Mouse (Mus musculus): Measurements from ENCODE around the gene Ccnl2. TPM values are rescaled to one million over a fixed set of nuclear protein-coding genes. Genes with fewer than 3 reads are reported as not detected.

The Ccnl2 gene
- polyA plus RNA-seq, 1 experiment: 112 TPM

- Histone ChIP-seq H3K27ac (ENCODE audit: insufficient read depth, low read length) (no peak overlapping the region), H3K4me3 (ENCODE audit: insufficient read depth, low read length) (no peak overlapping the region), H3K4me1 (ENCODE audit: control insufficient read depth, insufficient read depth, low read length) (peaks cover 18% of the 10 kb centered on the region)
- no peak for TF ChIP-seq CTCF (IDR thresholded peaks at IDR 0.05; ENCODE audit: extremely low read depth, insufficient read depth, low read length)
- TF ChIP-seq POLR2A (IDR thresholded peaks at IDR 0.05; ENCODE audit: extremely low read depth, insufficient read depth, low read length): no peak
Measured at GRCm38 (mm10) chr4:155851368-155851767, 39.1 kb downstream of the Ccnl2 start.

DNA sequence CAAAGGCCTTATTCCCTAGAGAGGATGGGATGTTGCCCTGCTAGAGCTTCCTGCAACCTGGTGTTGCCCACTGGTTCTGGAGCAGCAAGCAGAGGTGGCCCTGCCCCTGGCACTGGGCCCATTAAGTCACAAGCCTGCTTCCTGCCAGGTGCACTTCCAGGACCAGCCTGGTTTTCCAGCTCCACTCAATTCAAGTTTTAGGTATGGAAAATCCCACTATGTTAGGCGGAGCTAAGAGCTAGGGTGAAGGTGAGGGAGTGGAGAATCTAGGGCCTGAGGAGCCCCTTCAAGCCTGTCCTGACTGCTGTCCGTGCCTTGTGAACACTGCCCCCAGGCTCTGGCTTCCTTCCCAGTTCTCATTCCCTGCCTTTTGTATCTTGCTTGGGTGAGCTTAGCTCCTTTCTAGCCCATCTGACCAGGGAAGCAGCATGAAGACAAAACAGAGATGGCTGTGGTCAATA, 39.7 kb downstream of the Ccnl2 start:
- no peak overlapping the region for H3K27ac ChIP-seq (ENCODE audit: insufficient read depth, low read length)
- TF ChIP-seq POLR2A (IDR thresholded peaks at IDR 0.05; ENCODE audit: extremely low read depth, insufficient read depth, low read length): no peak
- TF ChIP-seq CTCF (IDR thresholded peaks at IDR 0.05; ENCODE audit: extremely low read depth, insufficient read depth, low read length): no peak
- H3K4me1 ChIP-seq (ENCODE audit: control insufficient read depth, insufficient read depth, low read length): peaks cover 15% of the 10 kb centered on the region
- H3K4me3 ChIP-seq (ENCODE audit: insufficient read depth, low read length): no peak overlapping the region

DNA sequence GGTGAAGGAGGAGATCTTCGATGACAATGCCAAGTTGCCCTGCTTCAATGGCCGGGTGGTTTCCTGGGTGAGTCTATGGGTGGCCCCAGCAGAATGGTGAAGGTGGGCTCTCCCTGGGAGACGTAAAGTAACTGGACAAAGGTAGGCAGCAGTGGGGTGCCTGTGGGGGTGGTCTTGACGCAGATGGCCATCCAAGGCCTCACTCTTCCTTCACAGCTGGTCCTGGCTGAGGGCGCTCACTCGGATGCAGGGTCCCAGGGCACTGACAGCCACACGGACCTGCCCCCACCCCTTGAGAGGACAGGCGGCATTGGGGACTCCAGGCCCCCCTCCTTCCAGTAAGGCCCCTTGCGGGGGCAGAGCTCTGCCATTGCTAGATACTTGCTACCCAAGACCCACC, 41.1 kb downstream of the Ccnl2 start:
- TF ChIP-seq CTCF (IDR thresholded peaks at IDR 0.05; ENCODE audit: extremely low read depth, insufficient read depth, low read length): no peak
- TF ChIP-seq POLR2A (IDR thresholded peaks at IDR 0.05; ENCODE audit: extremely low read depth, insufficient read depth, low read length): no peak
- no peak overlapping the region for H3K27ac ChIP-seq (ENCODE audit: insufficient read depth, low read length)
- peaks cover 13% of the 10 kb centered on the region for H3K4me1 ChIP-seq (ENCODE audit: control insufficient read depth, insufficient read depth, low read length)
- H3K4me3 ChIP-seq (ENCODE audit: insufficient read depth, low read length): no peak overlapping the region

- H3K4me1 ChIP-seq (ENCODE audit: control insufficient read depth, insufficient read depth, low read length): peaks cover 3% of the 10 kb centered on the region
- H3K27ac ChIP-seq (ENCODE audit: insufficient read depth, low read length): no peak overlapping the region
- H3K4me3 ChIP-seq (ENCODE audit: insufficient read depth, low read length): no peak overlapping the region
- TF ChIP-seq POLR2A (IDR thresholded peaks at IDR 0.05; ENCODE audit: extremely low read depth, insufficient read depth, low read length): no peak
- no peak for TF ChIP-seq CTCF (IDR thresholded peaks at IDR 0.05; ENCODE audit: extremely low read depth, insufficient read depth, low read length)
Measured at GRCm38 (mm10) chr4:155854991-155855390, 42.7 kb downstream of the Ccnl2 start.

DNA sequence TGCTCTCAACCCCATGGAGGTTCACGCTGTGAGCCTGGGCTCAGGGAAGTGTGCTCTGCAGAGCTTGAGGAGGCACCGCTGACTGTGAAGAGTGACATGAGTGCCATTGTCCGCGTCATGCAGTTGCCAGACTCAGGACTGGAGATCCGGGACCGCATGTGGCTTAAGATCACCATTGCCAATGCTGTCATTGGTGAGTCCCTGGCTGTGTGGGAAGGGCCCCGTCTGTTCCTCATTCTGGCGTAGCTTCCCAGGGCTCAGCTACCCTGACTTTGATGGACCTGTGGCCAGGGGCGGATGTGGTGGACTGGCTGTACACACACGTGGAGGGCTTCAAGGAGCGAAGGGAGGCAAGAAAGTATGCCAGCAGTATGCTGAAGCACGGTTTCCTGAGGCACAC, 43.8 kb downstream of the Ccnl2 start:
- peaks cover 3% of the 10 kb centered on the region for H3K4me1 ChIP-seq (ENCODE audit: control insufficient read depth, insufficient read depth, low read length)
- no peak overlapping the region for H3K4me3 ChIP-seq (ENCODE audit: insufficient read depth, low read length)
- no peak overlapping the region for H3K27ac ChIP-seq (ENCODE audit: insufficient read depth, low read length)
- no peak for TF ChIP-seq CTCF (IDR thresholded peaks at IDR 0.05; ENCODE audit: extremely low read depth, insufficient read depth, low read length)
- TF ChIP-seq POLR2A (IDR thresholded peaks at IDR 0.05; ENCODE audit: extremely low read depth, insufficient read depth, low read length): no peak

GRCm38 (mm10) chr4:155856881-155857280, 44.6 kb downstream of the Ccnl2 start:
- H3K27ac ChIP-seq (ENCODE audit: insufficient read depth, low read length): no peak overlapping the region
- H3K4me3 ChIP-seq (ENCODE audit: insufficient read depth, low read length): no peak overlapping the region
- H3K4me1 ChIP-seq (ENCODE audit: control insufficient read depth, insufficient read depth, low read length): peaks cover under 1% of the 10 kb centered on the region; the same call in 1 of the 2 replicates
- TF ChIP-seq POLR2A (IDR thresholded peaks at IDR 0.05; ENCODE audit: extremely low read depth, insufficient read depth, low read length) (no peak), CTCF (IDR thresholded peaks at IDR 0.05; ENCODE audit: extremely low read depth, insufficient read depth, low read length) (no peak)

- no peak overlapping the region for H3K4me3 ChIP-seq (ENCODE audit: insufficient read depth, low read length)
- H3K4me1 ChIP-seq (ENCODE audit: control insufficient read depth, insufficient read depth, low read length): no peaks in the 10 kb centered on the region
- TF ChIP-seq CTCF (IDR thresholded peaks at IDR 0.05; ENCODE audit: extremely low read depth, insufficient read depth, low read length): no peak
- TF ChIP-seq POLR2A (IDR thresholded peaks at IDR 0.05; ENCODE audit: extremely low read depth, insufficient read depth, low read length): no peak
- no peak overlapping the region for H3K27ac ChIP-seq (ENCODE audit: insufficient read depth, low read length)
Measured at GRCm38 (mm10) chr4:155859318-155859717, 47.0 kb downstream of the Ccnl2 start.

DNA sequence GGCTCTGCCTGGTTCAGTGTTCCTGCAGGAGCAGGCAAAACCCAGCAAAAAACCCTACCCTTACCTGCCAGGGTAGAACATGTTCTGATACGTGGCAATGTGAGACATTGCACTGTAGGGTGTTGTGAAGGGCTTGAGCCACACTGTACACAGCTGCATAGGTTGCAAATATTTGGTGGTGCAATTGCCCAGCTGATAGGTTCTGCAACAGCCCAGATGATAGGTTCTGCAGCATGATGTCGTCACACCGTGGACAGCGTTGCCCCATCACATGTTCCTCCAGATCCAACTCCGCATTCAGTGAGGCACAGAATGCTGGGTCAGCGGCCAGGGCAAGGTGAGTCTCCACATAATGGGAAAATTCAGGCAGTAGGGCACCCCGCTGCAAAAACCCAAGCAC, 49.5 kb downstream of the Ccnl2 start:
- Histone ChIP-seq H3K4me1 (ENCODE audit: control insufficient read depth, insufficient read depth, low read length) (no peaks in the 10 kb centered on the region), H3K27ac (ENCODE audit: insufficient read depth, low read length) (no peak overlapping the region), H3K4me3 (ENCODE audit: insufficient read depth, low read length) (no peak overlapping the region)
- TF ChIP-seq POLR2A (IDR thresholded peaks at IDR 0.05; ENCODE audit: extremely low read depth, insufficient read depth, low read length): no peak
- TF ChIP-seq CTCF (IDR thresholded peaks at IDR 0.05; ENCODE audit: extremely low read depth, insufficient read depth, low read length): no peak

GRCm38 (mm10) chr4:155863001-155863400, 50.7 kb downstream of the Ccnl2 start, which contains the start of gene Tas1r3:
TSS of gene Tas1r3 (minus strand) at chr4:155863362.
- Histone ChIP-seq H3K27ac (ENCODE audit: insufficient read depth, low read length) (no peak within 1 kb of the TSS), H3K4me1 (ENCODE audit: control insufficient read depth, insufficient read depth, low read length) (no peaks in the 10 kb centered on the region), H3K4me3 (ENCODE audit: insufficient read depth, low read length) (no peak within 1 kb of the TSS)
- no peak for TF ChIP-seq CTCF (IDR thresholded peaks at IDR 0.05; ENCODE audit: extremely low read depth, insufficient read depth, low read length)
- no peak for TF ChIP-seq POLR2A (IDR thresholded peaks at IDR 0.05; ENCODE audit: extremely low read depth, insufficient read depth, low read length)

DNA sequence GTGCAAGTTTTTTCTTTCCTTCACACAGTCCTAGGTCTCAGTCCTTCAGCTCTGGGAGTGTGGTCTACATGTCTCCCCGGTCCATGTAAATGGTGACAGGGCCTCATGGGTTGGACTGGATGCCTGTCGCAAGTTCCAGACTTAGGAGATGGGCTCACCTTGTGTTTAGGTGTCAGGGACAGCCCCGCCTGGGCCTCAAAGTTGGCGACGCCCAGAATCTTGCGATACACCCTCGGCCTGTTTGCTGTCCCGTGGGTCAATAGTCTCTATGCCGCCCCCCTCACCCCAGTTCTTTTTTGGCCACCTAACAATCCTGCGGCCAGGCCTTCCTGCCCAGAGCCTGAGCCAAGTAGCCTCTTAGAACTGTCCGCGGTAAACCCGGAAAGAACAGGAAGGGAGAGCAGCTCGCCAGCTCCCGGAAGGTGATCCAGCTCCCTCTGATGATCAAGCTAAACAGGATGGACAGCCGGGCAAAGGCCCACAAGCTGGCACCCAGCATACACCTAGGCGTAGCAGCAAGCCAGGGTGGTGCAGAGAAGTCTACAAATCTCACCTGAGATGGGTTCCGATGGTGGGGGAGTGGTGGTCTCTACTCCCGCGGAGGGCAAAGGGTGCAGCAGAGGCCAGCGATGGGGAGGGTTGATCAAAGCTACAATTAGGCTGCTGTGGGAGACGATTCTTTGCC, 56.5 kb downstream of the Ccnl2 start:
- Histone ChIP-seq H3K4me3 (ENCODE audit: insufficient read depth, low read length) (peak overlapping the region; percentile 96), H3K27ac (ENCODE audit: insufficient read depth, low read length) (no peak overlapping the region), H3K4me1 (ENCODE audit: control insufficient read depth, insufficient read depth, low read length) (peaks cover 2% of the 10 kb centered on the region; the same call in 1 of the 2 replicates)
- no peak for TF ChIP-seq CTCF (IDR thresholded peaks at IDR 0.05; ENCODE audit: extremely low read depth, insufficient read depth, low read length)
- no peak for TF ChIP-seq POLR2A (IDR thresholded peaks at IDR 0.05; ENCODE audit: extremely low read depth, insufficient read depth, low read length)

Data from cortical plate, adult 2 months (tissue).